Comparison of ENCODE assay signal across 14 mouse cellular contexts in the genomic region with DNA sequence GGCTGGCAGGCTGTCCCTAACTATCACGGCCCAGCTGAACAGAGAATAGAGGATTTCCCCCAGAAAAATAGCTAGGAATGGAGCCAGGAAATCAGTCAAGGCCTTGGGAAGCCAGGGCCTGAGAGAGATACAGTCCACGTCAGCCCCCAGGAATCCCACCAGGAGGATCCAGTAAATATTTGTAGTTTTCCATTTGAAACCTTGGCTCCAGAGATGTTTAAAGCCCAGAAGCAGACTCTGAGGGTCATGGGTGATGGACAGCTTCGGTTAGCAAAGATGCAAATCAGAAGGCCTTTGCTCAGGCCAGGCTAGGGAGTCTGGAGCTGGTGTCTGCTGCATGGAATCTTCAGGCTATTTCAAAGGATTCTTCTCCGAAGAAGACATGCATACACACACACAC.
DNase-seq lines count a peak whose midpoint lies in the region; ATAC-seq and TF ChIP-seq lines count a peak whose summit lies in the region.
"Had no signal": no experiment of that assay in that cellular context is flagged by ENCODE, and none has a peak within 500 bp of the region (broad histone marks: within the 10 kb centered on the region; RNA-seq: fewer than 3 reads in every experiment).

No protein-coding gene starts in this region.

- DNase-seq in heart, adult 2 months, result no peak
- DNase-seq in kidney, adult 2 months, result peak; percentile 42
- no peak for DNase-seq in kidney, postnatal 4 days
- peak; percentile 67 for DNase-seq in NIH3T3 (ENCODE audit: low read depth)
- DNase-seq in heart, postnatal 4 days, result peak; percentile 33
- no peak for DNase-seq in gastrocnemius, postnatal 36 days
- no peak for DNase-seq in left cerebral cortex, adult 11 months (ENCODE audit: low spot score)
- DNase-seq: lung, embryonic 14.5 days; right cerebral cortex, postnatal 25 days had no signal

- TF ChIP-seq EP300 in heart, adult 2 months (IDR thresholded peaks at IDR 0.05; ENCODE audit: insufficient read depth, low read depth, low read length), result no peak

- peak overlapping the region; percentile 41; the same call in 1 of the 2 replicates for H3K27ac ChIP-seq in heart, embryonic 11.5 days (ENCODE audit: low read depth, low read length)
- no peak overlapping the region for H3K27ac ChIP-seq in heart, adult 2 months
- H3K27ac ChIP-seq in kidney, adult 2 months (ENCODE audit: insufficient read depth, low read depth, low read length), result no peak overlapping the region
- H3K27ac ChIP-seq: embryonic facial prominence, embryonic 15.5 days; forebrain, embryonic 15.5 days; midbrain, embryonic 10.5 days; neural tube, embryonic 13.5 days had no signal

- no peak for ATAC-seq in heart, embryonic 11.5 days (replicated peaks; ENCODE audit: insufficient number of reproducible peaks, low FRiP score, low TSS enrichment)
- ATAC-seq: forebrain, embryonic 15.5 days had no signal

- H3K4me1 ChIP-seq in heart, embryonic 11.5 days (ENCODE audit: control insufficient read depth, insufficient read depth, low read length), result peaks cover 7% of the 10 kb centered on the region
- peaks cover 2% of the 10 kb centered on the region for H3K4me1 ChIP-seq in heart, adult 2 months (ENCODE audit: control insufficient read depth, insufficient read depth, low read length)
- peaks cover 8% of the 10 kb centered on the region for H3K4me1 ChIP-seq in kidney, adult 2 months (ENCODE audit: control insufficient read depth, insufficient read depth, low read length)
- H3K4me1 ChIP-seq: embryonic facial prominence, embryonic 15.5 days; forebrain, embryonic 15.5 days had no signal

- no peaks in the 10 kb centered on the region for H3K9me3 ChIP-seq in heart, embryonic 11.5 days (replicated peaks; ENCODE audit: control insufficient read depth, low read length)
- H3K9me3 ChIP-seq: embryonic facial prominence, embryonic 15.5 days; forebrain, embryonic 15.5 days; midbrain, embryonic 10.5 days had no signal

- TF ChIP-seq CTCF in heart, adult 2 months (IDR thresholded peaks at IDR 0.05), result no peak
- TF ChIP-seq CTCF in kidney, adult 2 months (conservative IDR thresholded peaks at IDR 0.05; ENCODE audit: insufficient read depth, insufficient read length, low read depth, low read length), result no peak

- no peaks in the 10 kb centered on the region for H3K36me3 ChIP-seq in heart, embryonic 11.5 days (ENCODE audit: control insufficient read depth, insufficient read depth, low read length)
- H3K36me3 ChIP-seq in heart, adult 2 months (ENCODE audit: control insufficient read depth, insufficient read depth, low read length), result no peaks in the 10 kb centered on the region
- no peaks in the 10 kb centered on the region for H3K36me3 ChIP-seq in kidney, adult 2 months (ENCODE audit: control insufficient read depth, insufficient read depth, low read length)
- H3K36me3 ChIP-seq: embryonic facial prominence, embryonic 15.5 days; forebrain, embryonic 15.5 days; midbrain, embryonic 10.5 days; neural tube, embryonic 13.5 days had no signal

- H3K4me2 ChIP-seq in heart, embryonic 11.5 days, result no peak overlapping the region
- H3K4me2 ChIP-seq: embryonic facial prominence, embryonic 15.5 days; forebrain, embryonic 15.5 days; lung, embryonic 14.5 days; neural tube, embryonic 13.5 days had no signal

- H3K27me3 ChIP-seq in heart, embryonic 11.5 days (ENCODE audit: control insufficient read depth, insufficient read depth, low read length), result no peaks in the 10 kb centered on the region
- H3K27me3 ChIP-seq in heart, adult 2 months (ENCODE audit: control insufficient read depth, insufficient read depth, low read length), result no peaks in the 10 kb centered on the region
- no peaks in the 10 kb centered on the region for H3K27me3 ChIP-seq in kidney, adult 2 months (replicated peaks; ENCODE audit: control insufficient read depth, insufficient read depth, low read length)
- H3K27me3 ChIP-seq: embryonic facial prominence, embryonic 15.5 days; forebrain, embryonic 15.5 days; neural tube, embryonic 13.5 days had no signal

- H3K79me2 ChIP-seq in heart, adult 2 months (replicated peaks; ENCODE audit: control insufficient read depth, insufficient read depth, low read length), result no peaks in the 10 kb centered on the region

- no peak overlapping the region for H3K4me3 ChIP-seq in heart, embryonic 11.5 days (ENCODE audit: low read depth, low read length)
- H3K4me3 ChIP-seq in heart, adult 2 months, result no peak overlapping the region
- H3K4me3 ChIP-seq in kidney, adult 2 months (ENCODE audit: insufficient read depth, low read depth, low read length), result no peak overlapping the region
- H3K4me3 ChIP-seq: embryonic facial prominence, embryonic 15.5 days; forebrain, embryonic 15.5 days; midbrain, embryonic 10.5 days; neural tube, embryonic 13.5 days had no signal

- TF ChIP-seq POLR2A in heart, adult 2 months (IDR thresholded peaks at IDR 0.05; ENCODE audit: insufficient read depth, low read depth, low read length), result no peak
- no peak for TF ChIP-seq POLR2A in kidney, adult 2 months (IDR thresholded peaks at IDR 0.05; ENCODE audit: low read depth, low read length)

- 49% methylated on average over 4 of the region's 4 CpGs for WGBS in heart, embryonic 11.5 days (ENCODE audit: insufficient replicate concordance)
- WGBS in heart, adult 2 months, result 51% methylated on average over 4 of the region's 4 CpGs
- WGBS in kidney, adult 2 months, result 52% methylated on average over 4 of the region's 4 CpGs

- intact Hi-C loops in heart, adult 2 months (cut with DNase I), result no loop called here
- intact Hi-C loops in gastrocnemius, postnatal 36 days (cut with DNase I), result no loop called here

- H3K9ac ChIP-seq in heart, embryonic 11.5 days (ENCODE audit: low read depth, low read length), result no peak overlapping the region
- no peak overlapping the region for H3K9ac ChIP-seq in heart, adult 2 months (ENCODE audit: low read depth, low read length)
- H3K9ac ChIP-seq: embryonic facial prominence, embryonic 15.5 days; forebrain, embryonic 15.5 days; lung, embryonic 14.5 days; neural tube, embryonic 13.5 days had no signal

Comparison
In these comparisons a context has a peak if more than half of its experiments do, and no peak if none do; other contexts are left out.
1. DNase-seq: peak in kidney, adult 2 months (single experiment), NIH3T3 (single experiment) and heart, postnatal 4 days (single experiment); none in heart, adult 2 months (0 of 2), kidney, postnatal 4 days (0 of 2), gastrocnemius, postnatal 36 days (0 of 2) and left cerebral cortex, adult 11 months (single experiment).